ENCODE assay signal across 21 mouse cellular contexts in the genomic region with DNA sequence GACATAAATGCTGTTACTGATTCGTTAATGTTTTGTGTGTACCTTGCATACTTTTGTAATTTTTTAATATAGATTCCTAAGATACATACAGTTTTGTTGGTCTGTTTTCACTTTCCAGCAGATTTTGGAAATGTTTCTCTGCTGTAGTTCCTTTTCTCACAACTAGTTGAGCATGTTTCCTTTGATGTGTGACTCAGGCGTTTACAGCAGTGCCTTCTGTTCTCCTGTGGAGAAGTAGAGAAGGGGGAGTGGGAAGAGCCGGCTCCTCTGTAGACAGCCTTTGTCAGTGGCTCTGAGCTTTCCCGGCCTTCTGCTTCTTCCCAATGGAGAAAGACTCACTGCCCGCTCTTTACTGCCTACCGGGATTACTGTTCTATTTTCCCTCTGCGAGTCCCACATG. TPM values are rescaled to one million over a fixed set of nuclear protein-coding genes. Genes with fewer than 3 reads are reported as not detected.
A peak's percentile ranks its signal among the peaks of the same experiment; 100 is the strongest.
DNase-seq lines count a peak whose midpoint lies in the region; ATAC-seq lines count a peak whose summit lies in the region.
"Had no signal": no experiment of that assay in that cellular context is flagged by ENCODE, and none has a peak within 500 bp of the region (broad histone marks: within the 10 kb centered on the region; RNA-seq: fewer than 3 reads in every experiment).

No protein-coding gene starts in this region.

- H3K27ac ChIP-seq in forebrain, embryonic 14.5 days (ENCODE audit: low read depth, low read length) = no peak overlapping the region
- no peak overlapping the region for H3K27ac ChIP-seq in forebrain, embryonic 10.5 days
- H3K27ac ChIP-seq in hindbrain, embryonic 13.5 days = 0 out of 2 replicates have a peak overlapping the region, but pooled peaks have one; percentile 5
- no peak overlapping the region for H3K27ac ChIP-seq in hindbrain, embryonic 16.5 days (ENCODE audit: low read depth, low read length)
- H3K27ac ChIP-seq in midbrain, embryonic 14.5 days (replicated peaks; ENCODE audit: low read depth, low read length) = 0 out of 2 replicates have a peak overlapping the region, but pooled peaks have one; percentile 20
- H3K27ac ChIP-seq in midbrain, embryonic 13.5 days = no peak overlapping the region
- H3K27ac ChIP-seq: embryonic facial prominence, embryonic 15.5 days; gastrocnemius, adult 2 months; hindbrain, embryonic 14.5 days; macrophage; neural tube, embryonic 12.5 days had no signal

- H3K4me3 ChIP-seq in forebrain, embryonic 14.5 days (ENCODE audit: low read depth, low read length) = no peak overlapping the region
- H3K4me3 ChIP-seq in forebrain, embryonic 10.5 days = no peak overlapping the region
- no peak overlapping the region for H3K4me3 ChIP-seq in hindbrain, embryonic 13.5 days
- H3K4me3 ChIP-seq in hindbrain, embryonic 16.5 days (ENCODE audit: low read length) = no peak overlapping the region
- H3K4me3 ChIP-seq in midbrain, embryonic 14.5 days (replicated peaks; ENCODE audit: low read depth, low read length) = no peak overlapping the region
- no peak overlapping the region for H3K4me3 ChIP-seq in midbrain, embryonic 13.5 days (replicated peaks)
- H3K4me3 ChIP-seq: embryonic facial prominence, embryonic 15.5 days; gastrocnemius, adult 2 months; neural tube, embryonic 12.5 days had no signal

- peaks cover 2% of the 10 kb centered on the region; the same call in 1 of the 2 replicates for H3K4me1 ChIP-seq in forebrain, embryonic 14.5 days (ENCODE audit: control insufficient read depth, insufficient read depth, low read length)
- peaks cover 7% of the 10 kb centered on the region for H3K4me1 ChIP-seq in forebrain, embryonic 10.5 days
- H3K4me1 ChIP-seq in hindbrain, embryonic 13.5 days (replicated peaks) = no peaks in the 10 kb centered on the region
- no peaks in the 10 kb centered on the region for H3K4me1 ChIP-seq in hindbrain, embryonic 16.5 days (ENCODE audit: control insufficient read depth, insufficient read depth, low read depth, low read length)
- no peaks in the 10 kb centered on the region for H3K4me1 ChIP-seq in midbrain, embryonic 14.5 days (ENCODE audit: control insufficient read depth, insufficient read depth, low read length)
- peaks cover 4% of the 10 kb centered on the region; the same call in 1 of the 2 replicates for H3K4me1 ChIP-seq in midbrain, embryonic 13.5 days (replicated peaks)
- H3K4me1 ChIP-seq: embryonic facial prominence, embryonic 15.5 days; neural tube, embryonic 12.5 days had no signal

- no peak overlapping the region for H3K4me2 ChIP-seq in forebrain, embryonic 14.5 days (ENCODE audit: low read length)
- no peak overlapping the region for H3K4me2 ChIP-seq in hindbrain, embryonic 13.5 days
- no peak overlapping the region for H3K4me2 ChIP-seq in hindbrain, embryonic 16.5 days (ENCODE audit: low read length)
- H3K4me2 ChIP-seq in midbrain, embryonic 14.5 days (ENCODE audit: low read length) = no peak overlapping the region
- H3K4me2 ChIP-seq in midbrain, embryonic 13.5 days (replicated peaks) = no peak overlapping the region
- H3K4me2 ChIP-seq: embryonic facial prominence, embryonic 15.5 days; hindbrain, embryonic 14.5 days; neural tube, embryonic 12.5 days had no signal

- peaks cover 15% of the 10 kb centered on the region; the same call in 1 of the 2 replicates for H3K36me3 ChIP-seq in forebrain, embryonic 14.5 days (ENCODE audit: control insufficient read depth, insufficient read depth, low read length)
- peaks cover 26% of the 10 kb centered on the region for H3K36me3 ChIP-seq in forebrain, embryonic 10.5 days (replicated peaks)
- H3K36me3 ChIP-seq in hindbrain, embryonic 13.5 days = peaks cover 21% of the 10 kb centered on the region
- peaks cover 4% of the 10 kb centered on the region; the same call in 1 of the 2 replicates for H3K36me3 ChIP-seq in hindbrain, embryonic 16.5 days (ENCODE audit: control insufficient read depth, insufficient read depth, low read length)
- H3K36me3 ChIP-seq in midbrain, embryonic 14.5 days (ENCODE audit: control insufficient read depth, insufficient read depth, low read length) = peaks cover 9% of the 10 kb centered on the region
- H3K36me3 ChIP-seq in midbrain, embryonic 13.5 days = peaks cover 24% of the 10 kb centered on the region

- no peaks in the 10 kb centered on the region for H3K27me3 ChIP-seq in forebrain, embryonic 14.5 days (replicated peaks; ENCODE audit: control insufficient read depth, insufficient read depth, low read length)
- H3K27me3 ChIP-seq in forebrain, embryonic 10.5 days (ENCODE audit: poor library complexity, severe bottlenecking) = no peaks in the 10 kb centered on the region
- no peaks in the 10 kb centered on the region for H3K27me3 ChIP-seq in hindbrain, embryonic 13.5 days
- no peaks in the 10 kb centered on the region for H3K27me3 ChIP-seq in hindbrain, embryonic 16.5 days (replicated peaks; ENCODE audit: control insufficient read depth, insufficient read depth, low read length)
- H3K27me3 ChIP-seq in midbrain, embryonic 14.5 days (ENCODE audit: control insufficient read depth, insufficient read depth, low read length) = no peaks in the 10 kb centered on the region
- H3K27me3 ChIP-seq in midbrain, embryonic 13.5 days = no peaks in the 10 kb centered on the region
- H3K27me3 ChIP-seq: embryonic facial prominence, embryonic 15.5 days; neural tube, embryonic 12.5 days had no signal

- ATAC-seq in forebrain, embryonic 14.5 days = no peak
- ATAC-seq in hindbrain, embryonic 13.5 days (ENCODE audit: low FRiP score) = no peak
- ATAC-seq in hindbrain, embryonic 16.5 days = no peak
- ATAC-seq in midbrain, embryonic 14.5 days (ENCODE audit: low FRiP score, low TSS enrichment) = no peak
- no peak for ATAC-seq in midbrain, embryonic 13.5 days
- ATAC-seq: CD4-positive, CD25-positive, alpha-beta regulatory T cell, adult 4 months; intestine, embryonic 16.5 days had no signal

- H3K9ac ChIP-seq in forebrain, embryonic 14.5 days (ENCODE audit: low read length) = no peak overlapping the region
- no peak overlapping the region for H3K9ac ChIP-seq in hindbrain, embryonic 13.5 days
- no peak overlapping the region for H3K9ac ChIP-seq in hindbrain, embryonic 16.5 days (ENCODE audit: low read depth, low read length)
- no peak overlapping the region for H3K9ac ChIP-seq in midbrain, embryonic 14.5 days (replicated peaks; ENCODE audit: low read length)
- no peak overlapping the region for H3K9ac ChIP-seq in midbrain, embryonic 13.5 days (replicated peaks)
- H3K9ac ChIP-seq: embryonic facial prominence, embryonic 15.5 days; hindbrain, embryonic 14.5 days; neural tube, embryonic 12.5 days had no signal

- WGBS in forebrain, embryonic 14.5 days = 41% methylated on average over 7 of the region's 7 CpGs
- 35% methylated on average over 7 of the region's 7 CpGs for WGBS in forebrain, embryonic 10.5 days
- WGBS in hindbrain, embryonic 13.5 days = 45% methylated on average over 7 of the region's 7 CpGs
- WGBS in hindbrain, embryonic 16.5 days = 42% methylated on average over 7 of the region's 7 CpGs
- 32% methylated on average over 7 of the region's 7 CpGs for WGBS in midbrain, embryonic 14.5 days
- WGBS in midbrain, embryonic 13.5 days = 34% methylated on average over 7 of the region's 7 CpGs

- peak; percentile 44 for DNase-seq in forebrain, embryonic 14.5 days (ENCODE audit: low spot score)
- DNase-seq in forebrain, embryonic 10.5 days (ENCODE audit: extremely low spot score, low spot score) = no peak
- DNase-seq in midbrain, embryonic 14.5 days = peak; percentile 45
- DNase-seq in ZHBTc4 (ENCODE audit: low read depth, low spot score) = peak; percentile 26
- no peak for DNase-seq in adrenal gland, postnatal 36 days
- DNase-seq: cerebellum, adult 18-20 months; cerebellum, postnatal 14 days; gastrocnemius, adult 2 months; kidney, adult 9 months; kidney, postnatal 14 days; layer of hippocampus, postnatal 36 days; retina, postnatal 1 day had no signal

- no peaks in the 10 kb centered on the region for H3K9me3 ChIP-seq in forebrain, embryonic 14.5 days (replicated peaks; ENCODE audit: control insufficient read depth, low read length)
- no peaks in the 10 kb centered on the region for H3K9me3 ChIP-seq in forebrain, embryonic 10.5 days
- H3K9me3 ChIP-seq in hindbrain, embryonic 13.5 days = no peaks in the 10 kb centered on the region
- H3K9me3 ChIP-seq in hindbrain, embryonic 16.5 days (ENCODE audit: control insufficient read depth, low read length) = no peaks in the 10 kb centered on the region
- no peaks in the 10 kb centered on the region for H3K9me3 ChIP-seq in midbrain, embryonic 14.5 days (ENCODE audit: control insufficient read depth, low read length)
- H3K9me3 ChIP-seq in midbrain, embryonic 13.5 days = no peaks in the 10 kb centered on the region
- H3K9me3 ChIP-seq: embryonic facial prominence, embryonic 15.5 days; neural tube, embryonic 12.5 days had no signal

RNA-seq across cellular contexts. Expression of a gene that starts 35.7 kb away (rescaled TPM):
- 14.2 and 18.8 TPM in 2 replicates for polyA plus RNA-seq in forebrain, embryonic 14.5 days (2014; fragmentation: Nextera tagmentation; extraction: Ambion mirVana)
- 18.5 and 18.7 TPM in 2 replicates for polyA plus RNA-seq in forebrain, embryonic 10.5 days (2016; fragmentation: Nextera tagmentation; extraction: Ambion mirVana)
- 19.6 and 20.4 TPM in 2 replicates for polyA plus RNA-seq in hindbrain, embryonic 13.5 days (2015; fragmentation: Nextera tagmentation; extraction: Ambion mirVana)
- polyA plus RNA-seq in hindbrain, embryonic 16.5 days (2015; fragmentation: Nextera tagmentation; extraction: Ambion mirVana) = 13.7 and 16.1 TPM in 2 replicates
- 18.7 and 27.3 TPM in 2 replicates for polyA plus RNA-seq in midbrain, embryonic 14.5 days (2014; fragmentation: Nextera tagmentation; extraction: Ambion mirVana)
- 22.4 and 23.0 TPM in 2 replicates for polyA plus RNA-seq in midbrain, embryonic 13.5 days (2015; fragmentation: Nextera tagmentation; extraction: Ambion mirVana)
- 10 to 100 TPM; 31.1 to 34.0 TPM for total RNA-seq in adrenal gland, postnatal 36 days (2021)

Comparison
In these comparisons a context has a peak if more than half of its experiments do, and no peak if none do; other contexts are left out.
1. DNase-seq: peak in forebrain, embryonic 14.5 days (single experiment), midbrain, embryonic 14.5 days (single experiment) and ZHBTc4 (single experiment); none in forebrain, embryonic 10.5 days (single experiment) and adrenal gland, postnatal 36 days (0 of 2).
2. H3K27ac ChIP-seq: peak in hindbrain, embryonic 13.5 days (single experiment) and midbrain, embryonic 14.5 days (single experiment); none in forebrain, embryonic 14.5 days (single experiment), forebrain, embryonic 10.5 days (single experiment), hindbrain, embryonic 16.5 days (single experiment) and midbrain, embryonic 13.5 days (single experiment).